Mouse (Mus musculus) neural tube, embryonic 11.5 days (tissue): ENCODE measurements around the gene Ifitm1. TPM values are rescaled to one million over a fixed set of nuclear protein-coding genes. Genes with fewer than 3 reads are reported as not detected.
A peak's percentile ranks its signal among the peaks of the same experiment; 100 is the strongest.

Source experiments
- ATAC-seq: fragments of 200-750 bp; cut with Nextera tagmentation; 2 replicates; pipeline ENCODE4 v1.8.0; 2017; ENCODE audit warnings: moderate number of reproducible peaks, mild to moderate bottlenecking, moderate TSS enrichment, moderate library complexity; ENCODE audit not compliant: insufficient read depth, low FRiP score, low TSS enrichment
- DNase-seq: peaks from one replicate; pipeline ENCODE4 v3.0.0-alpha.2; 2015; ENCODE audit warnings: low spot score
- H3K27ac ChIP-seq: fragments of 300-500 bp; sonication (generic); 2 replicates; pipeline ENCODE4 v1.5.1; 2014; ENCODE audit warnings: low read depth, mild to moderate bottlenecking, low read length
- H3K27me3 ChIP-seq: fragments of 300-500 bp; sonication (generic); 2 replicates; pipeline ENCODE4 v1.6.1; 2014; ENCODE audit warnings: mild to moderate bottlenecking, low read length, mixed read lengths; ENCODE audit not compliant: control insufficient read depth, insufficient read depth
- H3K36me3 ChIP-seq: fragments of 300-500 bp; sonication (generic); 2 replicates; pipeline ENCODE4 v1.6.1; 2014; ENCODE audit warnings: mild to moderate bottlenecking, low read length, moderate library complexity, mixed read lengths; ENCODE audit not compliant: control insufficient read depth, insufficient read depth
- H3K4me1 ChIP-seq: fragments of 300-500 bp; sonication (generic); 2 replicates; pipeline ENCODE4 v1.6.1; 2014; ENCODE audit warnings: low read length, mixed read lengths; ENCODE audit not compliant: control insufficient read depth, insufficient read depth
- H3K4me2 ChIP-seq: fragments of 300-500 bp; sonication (generic); 2 replicates; pipeline ENCODE4 v1.6.1; 2014; ENCODE audit warnings: low read depth, mild to moderate bottlenecking, moderate library complexity
- H3K4me3 ChIP-seq: fragments of 300-500 bp; sonication (generic); 2 replicates; pipeline ENCODE4 v1.5.1; 2014; ENCODE audit warnings: low read depth, low read length
- H3K9ac ChIP-seq: fragments of 300-500 bp; sonication (generic); 2 replicates; pipeline ENCODE4 v1.6.1; 2014; ENCODE audit warnings: mild to moderate bottlenecking, low read length
- H3K9me3 ChIP-seq: fragments of 300-500 bp; sonication (generic); 2 replicates; pipeline ENCODE4 v1.6.1; 2016; ENCODE audit warnings: low read length; ENCODE audit not compliant: control insufficient read depth
- WGBS: fragments of 180-500 bp; shearing (Covaris S2); extraction: QIAGEN DNeasy Blood & Tissue Kit; methylation state at CpG from one replicate; pipeline ENCODE4 v1.1.7; 2014; 5-methylcytosine and 5-hydroxymethylcytosine counted together
- polyA plus RNA-seq: library from polyadenylated mRNA; unstranded; fragments of >200 nt; fragmentation: Nextera tagmentation; extraction: Ambion mirVana; gene quantifications from 2 replicates; pipeline ENCODE4 v1.2.1, GENCODE M21; 2014

Ifitm1 gene
- polyA plus RNA-seq = 8.3 and 12.5 TPM in 2 replicates

DNA sequence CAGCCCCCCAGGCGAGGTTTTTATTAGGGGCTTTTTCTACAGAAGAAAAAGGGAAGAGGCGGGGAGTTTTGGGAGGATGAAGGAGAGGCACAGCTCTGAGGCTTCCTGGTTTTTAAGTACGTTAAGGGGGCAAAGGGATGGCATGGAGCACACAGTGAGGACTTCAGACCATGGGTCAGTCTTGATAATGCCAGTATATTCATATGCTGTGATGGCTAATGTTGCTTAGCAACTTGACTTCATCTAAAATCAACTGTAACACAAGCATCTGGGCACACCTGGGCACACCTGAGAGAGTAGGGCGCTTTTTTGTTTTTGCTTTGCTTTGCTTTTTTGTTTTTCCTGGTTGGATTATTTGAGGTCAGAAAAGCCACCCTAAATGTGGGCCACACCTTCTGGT lies at the start of gene Ifitm1:
Gene Ifitm1, plus strand, starts transcription at position 301 of the 400 bp plus-strand sequence.
- Histone ChIP-seq H3K4me2 (no peak within 1 kb of the TSS), H3K4me3 (no peak within 1 kb of the TSS), H3K27ac (no peak within 1 kb of the TSS), H3K4me1 (0 out of 2 replicates have a peak, but pooled peaks cover 2% of the 10 kb centered on the region), H3K9ac (no peak within 1 kb of the TSS), H3K27me3 (no peaks in the 10 kb centered on the region), H3K36me3 (no peaks in the 10 kb centered on the region), H3K9me3 (no peaks in the 10 kb centered on the region)
- no peak for DNase-seq
- WGBS = 84% methylated on average over 4 of the region's 4 CpGs
- ATAC-seq = no peak

GRCm38 (mm10) chr7:140919911-140920310 lies 47.1 kb upstream of the Ifitm1 start:
- no peaks in the 10 kb centered on the region for H3K9me3 ChIP-seq
- peaks cover 9% of the 10 kb centered on the region for H3K4me1 ChIP-seq
- no peak overlapping the region for H3K9ac ChIP-seq
- DNase-seq = no peak
- no peaks in the 10 kb centered on the region for H3K36me3 ChIP-seq
- H3K4me2 ChIP-seq = no peak overlapping the region
- H3K4me3 ChIP-seq = no peak overlapping the region
- peaks cover 44% of the 10 kb centered on the region for H3K27me3 ChIP-seq
- WGBS = 84% methylated on average over 4 of the region's 4 CpGs
- ATAC-seq = no peak
- no peak overlapping the region for H3K27ac ChIP-seq

DNA sequence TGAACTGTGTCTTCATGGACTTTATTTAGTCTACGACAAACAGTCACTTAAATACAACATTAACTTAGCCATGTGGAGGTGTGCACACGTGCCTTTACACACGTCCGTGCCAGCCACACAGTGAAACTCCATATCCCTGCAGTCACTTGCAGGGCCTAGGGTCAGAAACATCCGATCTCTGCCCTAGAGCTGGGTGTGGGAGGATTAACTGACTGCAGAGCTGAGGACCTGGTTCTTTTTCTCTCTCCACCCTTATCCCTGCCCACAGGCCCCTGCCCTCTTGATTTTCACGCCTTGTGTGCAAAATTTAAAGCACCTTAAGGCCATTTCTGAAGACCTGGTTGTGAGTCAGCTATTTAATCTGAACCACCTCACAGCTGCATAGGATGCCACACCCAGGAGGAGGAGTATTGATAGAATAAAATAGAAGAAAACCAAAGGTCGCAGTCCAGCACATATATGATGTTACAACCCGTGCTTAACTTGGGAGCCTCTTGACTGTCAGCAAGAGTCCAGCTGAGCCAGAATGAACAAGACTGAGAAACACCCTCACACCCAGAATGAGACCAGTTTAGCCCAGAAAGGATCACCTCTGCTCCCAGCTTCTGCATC lies 46.5 kb upstream of the Ifitm1 start, which contains the start of gene Nlrp6:
Gene Nlrp6, plus strand, starts transcription at position 485 of the 612 bp plus-strand sequence.
- Histone ChIP-seq H3K9me3 (no peaks in the 10 kb centered on the region), H3K36me3 (no peaks in the 10 kb centered on the region), H3K27me3 (peaks cover 44% of the 10 kb centered on the region), H3K4me1 (peaks cover 9% of the 10 kb centered on the region), H3K27ac (no peak within 1 kb of the TSS), H3K4me2 (no peak within 1 kb of the TSS; the same call in 1 of the 2 replicates), H3K9ac (no peak within 1 kb of the TSS), H3K4me3 (no peak within 1 kb of the TSS)
- WGBS = 82% methylated on average over 8 of the region's 8 CpGs
- DNase-seq (no peak), ATAC-seq (no peak)

GRCm38 (mm10) chr7:140921225-140921975 lies 45.6 kb upstream of the Ifitm1 start:
- Histone ChIP-seq H3K9ac (no peak overlapping the region), H3K4me3 (no peak overlapping the region), H3K4me2 (peak overlapping the region; percentile 60; the same call in 1 of the 2 replicates), H3K27me3 (peaks cover 44% of the 10 kb centered on the region), H3K36me3 (no peaks in the 10 kb centered on the region), H3K9me3 (no peaks in the 10 kb centered on the region), H3K4me1 (peaks cover 9% of the 10 kb centered on the region), H3K27ac (no peak overlapping the region)
- ATAC-seq = no peak
- WGBS = 28% methylated on average over 22 of the region's 22 CpGs
- no peak for DNase-seq

GRCm38 (mm10) chr7:140922398-140923069 lies 44.5 kb upstream of the Ifitm1 start:
- peaks cover 44% of the 10 kb centered on the region for H3K27me3 ChIP-seq
- H3K36me3 ChIP-seq = no peaks in the 10 kb centered on the region
- WGBS = 1% methylated on average over 49 of the region's 49 CpGs
- peak; percentile 50 for DNase-seq
- peak overlapping the region; percentile 34 for H3K4me3 ChIP-seq
- peak overlapping the region; percentile 5; the same call in 1 of the 2 replicates for H3K9ac ChIP-seq
- no peak for ATAC-seq
- no peak overlapping the region for H3K27ac ChIP-seq
- H3K9me3 ChIP-seq = no peaks in the 10 kb centered on the region
- H3K4me1 ChIP-seq = peaks cover 9% of the 10 kb centered on the region
- peak overlapping the region; percentile 60 for H3K4me2 ChIP-seq

GRCm38 (mm10) chr7:140923070-140923775 lies 43.8 kb upstream of the Ifitm1 start:
- Histone ChIP-seq H3K4me3 (peak overlapping the region; percentile 34), H3K9ac (no peak overlapping the region; the same call in 1 of the 2 replicates), H3K4me1 (peaks cover 9% of the 10 kb centered on the region), H3K27me3 (peaks cover 44% of the 10 kb centered on the region), H3K4me2 (peak overlapping the region; percentile 60), H3K27ac (no peak overlapping the region), H3K9me3 (no peaks in the 10 kb centered on the region), H3K36me3 (no peaks in the 10 kb centered on the region)
- no peak for DNase-seq
- 23% methylated on average over 30 of the region's 30 CpGs for WGBS
- no peak for ATAC-seq

- Histone ChIP-seq H3K9ac (no peak overlapping the region), H3K27me3 (peaks cover 20% of the 10 kb centered on the region), H3K36me3 (no peaks in the 10 kb centered on the region), H3K4me3 (no peak overlapping the region), H3K4me1 (peaks cover 7% of the 10 kb centered on the region), H3K4me2 (no peak overlapping the region), H3K27ac (no peak overlapping the region), H3K9me3 (no peaks in the 10 kb centered on the region)
- ATAC-seq = no peak
- no peak for DNase-seq
- WGBS = 87% methylated on average over 6 of the region's 6 CpGs
These were observed 39.8 kb upstream of the Ifitm1 start for GRCm38 (mm10) chr7:140927181-140927580.

DNA sequence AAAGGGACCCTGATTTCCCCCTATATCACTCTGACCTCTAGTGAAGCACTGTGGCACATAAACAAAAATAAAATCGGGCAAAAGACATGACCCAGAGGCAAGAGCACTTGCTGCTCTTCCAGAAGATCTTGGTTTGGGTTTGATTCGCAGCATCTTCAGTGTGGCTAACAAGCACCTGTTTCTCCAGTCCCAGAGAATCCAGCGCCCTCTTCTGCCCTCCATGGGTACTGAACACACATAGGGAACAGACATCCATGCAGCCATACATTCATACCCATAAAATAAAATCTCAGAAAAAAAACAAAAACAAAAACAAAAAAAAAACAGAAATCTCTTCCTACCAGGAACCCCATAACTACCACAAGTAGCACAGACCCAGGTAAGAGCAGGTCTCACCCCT lies 28.6 kb upstream of the Ifitm1 start:
- H3K36me3 ChIP-seq = no peaks in the 10 kb centered on the region
- H3K4me3 ChIP-seq = no peak overlapping the region
- H3K4me1 ChIP-seq = peaks cover 10% of the 10 kb centered on the region
- H3K9me3 ChIP-seq = no peaks in the 10 kb centered on the region
- DNase-seq (no peak), ATAC-seq (no peak)
- no peak overlapping the region for H3K27ac ChIP-seq
- 40% methylated on average over 3 of the region's 3 CpGs for WGBS
- no peak overlapping the region for H3K4me2 ChIP-seq
- H3K9ac ChIP-seq = no peak overlapping the region
- no peaks in the 10 kb centered on the region for H3K27me3 ChIP-seq
